Mouse (Mus musculus) heart, postnatal 0 days (tissue): ENCODE measurements at regions not wholly inside any gene's neighbourhood (a gene's known extent, or its start where the extent isn't known, plus 50 kb on each side); places are given as distances from the start of the nearest gene placed in this dataset.

Experiments used
- ATAC-seq: fragments of 200-750 bp; cut with Nextera tagmentation; 2 replicates; pipeline ENCODE4 v1.8.0; 2017; ENCODE audit warnings: low read depth, moderate number of reproducible peaks, moderate library complexity; ENCODE audit not compliant: insufficient read depth
- DNase-seq: peaks from one replicate; pipeline ENCODE4 v3.0.0-alpha.2; 2016; ENCODE audit warnings: low spot score
- H3K27ac ChIP-seq: fragments of 300-500 bp; sonication (generic); 2 replicates; pipeline ENCODE4 v1.5.1; 2014; ENCODE audit warnings: low read depth, mild to moderate bottlenecking
- H3K27me3 ChIP-seq: fragments of 300-500 bp; sonication (generic); 2 replicates; pipeline ENCODE4 v1.6.1; 2014; ENCODE audit warnings: low read length, mixed read lengths; ENCODE audit not compliant: control insufficient read depth, insufficient read depth
- H3K36me3 ChIP-seq: fragments of 300-500 bp; sonication (generic); replicated peaks from 2 replicates; pipeline ENCODE4 v1.6.1; 2014; ENCODE audit warnings: low read length, mixed read lengths; ENCODE audit not compliant: control insufficient read depth, insufficient read depth
- H3K4me1 ChIP-seq: fragments of 300-500 bp; sonication (generic); 2 replicates; pipeline ENCODE4 v1.6.1; 2014; ENCODE audit warnings: antibody characterized with exemption; ENCODE audit not compliant: control insufficient read depth, insufficient read depth
- H3K4me2 ChIP-seq: fragments of 300-500 bp; sonication (generic); 2 replicates; pipeline ENCODE4 v1.6.1; 2014; ENCODE audit warnings: low read depth, mild to moderate bottlenecking, low read length, moderate library complexity
- H3K4me3 ChIP-seq: fragments of 300-500 bp; sonication (generic); 2 replicates; pipeline ENCODE4 v1.5.1; 2014; ENCODE audit warnings: low read depth, low read length
- H3K9ac ChIP-seq: fragments of 300-500 bp; sonication (generic); replicated peaks from 2 replicates; pipeline ENCODE4 v1.6.1; 2014; ENCODE audit warnings: low read depth, low read length, mixed read lengths
- H3K9me3 ChIP-seq: fragments of 300-500 bp; sonication (generic); replicated peaks from 2 replicates; pipeline ENCODE4 v1.6.1; 2016; ENCODE audit warnings: low read length; ENCODE audit not compliant: control insufficient read depth
- CTCF ChIP-seq: IDR thresholded peaks from 2 replicates; pipeline ENCODE4 v1.5.1; 2016; ENCODE audit warnings: antibody characterized with exemption, control low read depth, low read depth
- EP300 ChIP-seq: IDR thresholded peaks from 2 replicates; pipeline ENCODE4 v1.6.1; 2016; ENCODE audit warnings: antibody characterized with exemption, low read depth
- WGBS: fragments of 180-500 bp; shearing (Covaris S2); extraction: QIAGEN DNeasy Blood & Tissue Kit; methylation state at CpG from one replicate; pipeline ENCODE4 v1.1.7; 2014; 5-methylcytosine and 5-hydroxymethylcytosine counted together

DNA sequence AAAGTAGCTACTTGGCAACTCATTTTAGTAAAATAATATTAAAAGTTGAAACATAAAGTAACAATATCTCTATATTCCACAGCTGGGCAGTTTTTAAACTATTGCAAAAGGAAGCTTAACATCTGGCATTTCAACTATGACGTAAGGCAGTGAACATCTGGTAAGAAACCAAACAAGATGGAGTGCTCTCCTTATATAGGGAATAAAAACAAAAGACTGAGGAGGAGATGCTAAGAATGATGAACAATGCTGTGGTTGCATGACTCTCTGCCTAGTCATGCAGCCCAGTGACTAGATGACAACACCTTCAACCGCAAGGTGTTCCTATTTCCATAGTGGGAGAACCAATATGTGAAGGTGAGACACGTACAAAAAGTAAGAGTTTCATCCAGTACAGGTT lies 329.9 kb upstream of the Actbl2 start:
- Histone ChIP-seq H3K9me3 (no peaks in the 10 kb centered on the region), H3K27me3 (no peaks in the 10 kb centered on the region), H3K4me3 (no peak overlapping the region), H3K36me3 (no peaks in the 10 kb centered on the region), H3K4me1 (peaks cover 11% of the 10 kb centered on the region; the same call in 1 of the 2 replicates), H3K9ac (no peak overlapping the region), H3K4me2 (no peak overlapping the region), H3K27ac (no peak overlapping the region)
- no peak for DNase-seq
- TF ChIP-seq CTCF (no peak), EP300 (no peak)
- ATAC-seq, result no peak
- WGBS, result 87% methylated on average over 3 of the region's 3 CpGs

DNA sequence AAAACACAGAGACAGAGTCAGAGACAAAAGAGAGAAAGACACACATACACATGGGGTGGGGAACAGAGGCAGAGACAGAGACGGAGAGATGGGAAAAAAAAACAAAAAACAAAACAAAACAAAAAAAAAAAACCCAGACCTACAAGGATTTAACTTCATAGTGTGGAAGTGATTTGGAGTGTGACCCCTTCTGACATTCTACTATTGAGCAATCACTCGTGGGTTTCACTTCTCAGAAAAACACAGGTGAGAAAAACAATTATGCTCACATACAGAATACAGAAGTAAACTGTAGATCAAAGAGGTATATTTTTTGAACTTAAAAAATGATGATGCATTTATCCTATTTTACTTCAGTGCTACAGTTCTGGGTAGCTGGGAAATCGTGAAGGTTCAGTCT lies 326.7 kb upstream of the Actbl2 start:
- TF ChIP-seq CTCF, result no peak
- no peak for TF ChIP-seq EP300
- Histone ChIP-seq H3K4me2 (no peak overlapping the region), H3K4me1 (peaks cover 11% of the 10 kb centered on the region; the same call in 1 of the 2 replicates), H3K9ac (no peak overlapping the region), H3K9me3 (no peaks in the 10 kb centered on the region), H3K27me3 (no peaks in the 10 kb centered on the region), H3K4me3 (no peak overlapping the region), H3K36me3 (no peaks in the 10 kb centered on the region), H3K27ac (no peak overlapping the region)
- WGBS, result 75% methylated on average over 3 of the region's 3 CpGs
- ATAC-seq (no peak), DNase-seq (no peak)

DNA sequence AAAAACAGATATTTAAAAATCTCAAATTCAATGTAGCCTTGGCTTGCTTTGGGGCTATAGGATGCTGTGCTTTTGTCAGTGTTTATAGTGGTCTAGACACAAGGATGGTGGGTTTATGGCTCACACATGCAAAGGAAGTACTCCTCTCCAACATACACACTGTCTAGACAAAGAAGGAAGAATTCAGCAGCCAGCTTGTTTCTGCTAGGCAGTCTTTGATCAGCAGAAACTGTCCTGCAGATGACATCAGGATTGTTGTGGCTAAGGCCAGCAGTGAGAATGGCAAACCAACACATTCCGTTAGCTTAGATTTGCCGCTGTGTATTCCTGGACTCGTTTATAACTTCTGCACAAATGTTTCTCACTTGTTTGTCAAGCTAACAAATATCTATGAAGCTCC lies 325.9 kb upstream of the Actbl2 start:
- H3K4me1 ChIP-seq, result peaks cover 6% of the 10 kb centered on the region; the same call in 1 of the 2 replicates

DNA sequence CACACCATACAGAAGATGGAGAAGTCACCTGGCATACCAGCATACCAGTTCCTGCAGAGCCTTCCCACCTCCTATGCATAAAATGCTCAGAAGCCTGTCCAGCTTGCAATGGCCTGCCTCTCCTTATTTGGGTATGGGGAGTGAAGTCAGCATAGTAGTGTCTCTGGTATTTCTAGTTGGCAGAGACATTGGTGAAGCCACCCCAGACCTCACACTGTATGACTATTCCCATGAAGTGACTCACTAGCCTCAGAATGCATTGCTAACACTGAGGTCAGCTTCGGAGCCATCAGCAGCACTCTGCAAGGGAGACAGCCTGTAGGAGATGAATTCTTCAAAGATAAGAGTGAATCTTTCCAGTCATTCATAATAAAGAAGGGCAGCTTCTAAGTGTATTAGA lies 325.2 kb upstream of the Actbl2 start:
- Histone ChIP-seq H3K27me3 (no peaks in the 10 kb centered on the region), H3K27ac (peak overlapping the region; percentile 81), H3K4me2 (no peak overlapping the region), H3K4me1 (peaks cover 5% of the 10 kb centered on the region; the same call in 1 of the 2 replicates), H3K36me3 (no peaks in the 10 kb centered on the region), H3K4me3 (no peak overlapping the region), H3K9me3 (no peaks in the 10 kb centered on the region), H3K9ac (no peak overlapping the region)
- 23% methylated on average over 1 of the region's 1 CpGs for WGBS
- ATAC-seq, result peak; percentile 99
- peak; percentile 88 for DNase-seq
- TF ChIP-seq CTCF (no peak), EP300 (0 out of 2 replicates have a peak, but pooled peaks have one; percentile 57)

More for the DNA sequence above, 325.9 kb upstream of the Actbl2 start:
- no peak overlapping the region for H3K4me2 ChIP-seq
- 59% methylated on average over 3 of the region's 3 CpGs for WGBS
- peak overlapping the region; percentile 81 for H3K27ac ChIP-seq
- H3K9me3 ChIP-seq, result no peaks in the 10 kb centered on the region
- H3K9ac ChIP-seq, result no peak overlapping the region
- H3K27me3 ChIP-seq, result no peaks in the 10 kb centered on the region
- no peak for ATAC-seq
- TF ChIP-seq EP300, result no peak
- no peak for TF ChIP-seq CTCF
- no peak overlapping the region for H3K4me3 ChIP-seq
- DNase-seq, result no peak
- no peaks in the 10 kb centered on the region for H3K36me3 ChIP-seq

DNA sequence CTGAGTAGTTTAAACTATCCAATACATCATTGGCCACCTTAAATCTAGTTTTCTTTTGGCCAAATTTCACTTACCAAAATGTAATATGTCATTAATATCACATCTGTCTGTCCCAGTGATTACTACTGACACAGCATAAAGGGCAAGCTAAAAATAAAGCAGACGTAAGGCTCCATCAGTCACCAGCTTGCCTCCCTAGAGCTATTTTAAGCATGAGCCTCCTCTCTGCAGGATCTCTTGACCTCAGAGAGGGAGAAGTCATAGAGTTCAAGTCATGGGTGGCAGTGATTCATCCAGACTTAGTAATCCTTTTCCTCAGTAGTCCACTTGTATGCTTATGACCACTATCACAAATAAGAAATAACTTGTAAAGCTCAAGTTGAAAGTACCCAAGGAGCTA lies 313.2 kb upstream of the Actbl2 start:
- H3K4me3 ChIP-seq, result no peak overlapping the region
- no peaks in the 10 kb centered on the region for H3K4me1 ChIP-seq
- H3K4me2 ChIP-seq, result no peak overlapping the region
- no peaks in the 10 kb centered on the region for H3K9me3 ChIP-seq
- DNase-seq, result peak; percentile 88
- peak; percentile 93 for ATAC-seq
- H3K9ac ChIP-seq, result no peak overlapping the region
- no peaks in the 10 kb centered on the region for H3K27me3 ChIP-seq
- peak overlapping the region; percentile 61 for H3K27ac ChIP-seq
- TF ChIP-seq EP300, result no peak
- no peak for TF ChIP-seq CTCF
- WGBS, result 10% methylated on average over 1 of the region's 1 CpGs
- no peaks in the 10 kb centered on the region for H3K36me3 ChIP-seq

DNA sequence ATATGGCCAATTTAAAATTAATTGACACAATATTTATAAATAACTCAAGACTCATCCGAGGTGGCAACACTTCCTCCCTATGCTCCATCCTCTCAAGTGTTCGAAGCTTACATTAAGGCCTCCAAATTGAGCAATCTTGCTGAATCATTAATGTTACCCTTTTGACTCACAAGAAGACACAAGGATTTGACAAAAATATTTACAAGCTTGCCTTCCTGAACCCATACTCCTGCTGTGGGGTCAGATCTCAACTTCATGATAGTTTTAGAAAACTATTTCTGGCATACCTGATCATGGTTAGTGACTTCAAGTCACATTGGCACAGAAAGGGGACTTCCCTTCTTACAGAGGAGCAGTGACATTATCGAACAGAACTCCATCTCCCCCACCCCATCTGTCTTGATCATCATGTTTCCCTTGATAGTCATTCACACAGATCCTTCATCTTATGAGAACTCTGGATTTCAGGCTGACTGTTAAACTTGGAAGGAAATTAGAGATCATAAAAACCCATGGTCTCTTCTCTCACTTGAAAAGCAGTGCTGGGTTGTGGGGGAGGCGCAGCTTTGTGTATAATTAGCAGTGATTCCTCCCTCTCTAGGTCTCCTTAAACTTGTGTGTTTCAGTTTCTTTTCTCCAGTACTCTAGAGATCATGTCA lies 311.7 kb upstream of the Actbl2 start:
- no peak for DNase-seq
- 75% methylated on average over 4 of the region's 4 CpGs for WGBS
- Histone ChIP-seq H3K36me3 (no peaks in the 10 kb centered on the region), H3K9me3 (no peaks in the 10 kb centered on the region), H3K4me3 (no peak overlapping the region), H3K27me3 (no peaks in the 10 kb centered on the region), H3K9ac (no peak overlapping the region), H3K4me1 (no peaks in the 10 kb centered on the region), H3K4me2 (no peak overlapping the region), H3K27ac (no peak overlapping the region)
- no peak for ATAC-seq
- TF ChIP-seq EP300 (no peak), CTCF (no peak)
